Mouse (Mus musculus) embryonic facial prominence, embryonic 12.5 days (tissue): ENCODE measurements around the gene Zkscan14. TPM values are rescaled to one million over a fixed set of nuclear protein-coding genes. Genes with fewer than 3 reads are reported as not detected.

ENCODE experiments used
- ATAC-seq: fragments of 200-750 bp; cut with Nextera tagmentation; 2 replicates; pipeline ENCODE4 v1.8.0; 2017; ENCODE audit not compliant: insufficient number of reproducible peaks, insufficient read depth, low FRiP score, low TSS enrichment
- H3K27ac ChIP-seq: fragments of 300-500 bp; sonication (generic); 2 replicates; pipeline ENCODE4 v1.5.1; 2016; ENCODE audit warnings: mild to moderate bottlenecking
- H3K27me3 ChIP-seq: fragments of 300-500 bp; sonication (generic); 2 replicates; pipeline ENCODE4 v1.6.1; 2016; ENCODE audit warnings: mild to moderate bottlenecking, moderate library complexity
- H3K36me3 ChIP-seq: fragments of 300-500 bp; sonication (generic); 2 replicates; pipeline ENCODE4 v1.6.1; 2016; ENCODE audit warnings: mild to moderate bottlenecking
- H3K4me1 ChIP-seq: fragments of 300-500 bp; sonication (generic); 2 replicates; pipeline ENCODE4 v1.6.1; 2016
- H3K4me2 ChIP-seq: fragments of 300-500 bp; sonication (generic); replicated peaks from 2 replicates; pipeline ENCODE4 v1.6.1; 2016; ENCODE audit warnings: mild to moderate bottlenecking, moderate library complexity
- H3K4me3 ChIP-seq: fragments of 300-500 bp; sonication (generic); 2 replicates; pipeline ENCODE4 v1.5.1; 2016; ENCODE audit warnings: mild to moderate bottlenecking
- H3K9ac ChIP-seq: fragments of 300-500 bp; sonication (generic); 2 replicates; pipeline ENCODE4 v1.6.1; 2016; ENCODE audit warnings: mild to moderate bottlenecking, moderate library complexity
- H3K9me3 ChIP-seq: fragments of 300-500 bp; sonication (generic); 2 replicates; pipeline ENCODE4 v1.6.1; 2016; ENCODE audit warnings: mild to moderate bottlenecking, moderate library complexity
- WGBS: fragments of 180-500 bp; shearing (Covaris S2); methylation state at CpG from one replicate; pipeline ENCODE4 v1.1.7; 2016; 5-methylcytosine and 5-hydroxymethylcytosine counted together
- polyA plus RNA-seq: library from polyadenylated mRNA; unstranded; fragments of >200 nt; fragmentation: Nextera tagmentation; extraction: Ambion mirVana; gene quantifications from 2 replicates; pipeline ENCODE4 v1.2.1, GENCODE M21; 2016

Zkscan14 gene
- polyA plus RNA-seq, 1 experiment from 2014 or later: 9.4 TPM

- H3K36me3 ChIP-seq: peaks cover 63% of the 10 kb centered on the region
- WGBS: 97% methylated on average over 14 of the region's 14 CpGs
- no peaks in the 10 kb centered on the region for H3K9me3 ChIP-seq
These were observed 40.3 kb downstream of the Zkscan14 start for GRCm38 (mm10) chr5:145161361-145161760.

GRCm38 (mm10) chr5:145152690-145153089, 49.0 kb downstream of the Zkscan14 start:
- WGBS: 90% methylated on average over 5 of the region's 5 CpGs
- no peak overlapping the region for H3K4me2 ChIP-seq
- H3K4me1 ChIP-seq: no peaks in the 10 kb centered on the region
- H3K27me3 ChIP-seq: no peaks in the 10 kb centered on the region
- H3K4me3 ChIP-seq: no peak overlapping the region
- no peak overlapping the region for H3K9ac ChIP-seq
- no peaks in the 10 kb centered on the region for H3K9me3 ChIP-seq
- H3K36me3 ChIP-seq: peaks cover 81% of the 10 kb centered on the region
- H3K27ac ChIP-seq: no peak overlapping the region
- ATAC-seq: no peak

More at GRCm38 (mm10) chr5:145161361-145161760, 40.3 kb downstream of the Zkscan14 start:
- H3K27me3 ChIP-seq: no peaks in the 10 kb centered on the region
- no peak for ATAC-seq
- no peak overlapping the region for H3K4me2 ChIP-seq
- H3K4me3 ChIP-seq: no peak overlapping the region
- no peak overlapping the region for H3K9ac ChIP-seq
- H3K27ac ChIP-seq: no peak overlapping the region
- H3K4me1 ChIP-seq: peaks cover 9% of the 10 kb centered on the region

- no peaks in the 10 kb centered on the region for H3K4me1 ChIP-seq
- peaks cover 96% of the 10 kb centered on the region for H3K36me3 ChIP-seq
- 90% methylated on average over 6 of the region's 6 CpGs for WGBS
These were observed 52.4 kb downstream of the Zkscan14 start for GRCm38 (mm10) chr5:145149294-145149693.

GRCm38 (mm10) chr5:145147748-145148147, 53.9 kb downstream of the Zkscan14 start:
- H3K9ac ChIP-seq: no peak overlapping the region
- no peak overlapping the region for H3K4me2 ChIP-seq
- H3K4me1 ChIP-seq: no peaks in the 10 kb centered on the region
- H3K9me3 ChIP-seq: no peaks in the 10 kb centered on the region
- WGBS: 91% methylated on average over 5 of the region's 5 CpGs
- no peak for ATAC-seq
- H3K36me3 ChIP-seq: peaks cover 97% of the 10 kb centered on the region
- H3K4me3 ChIP-seq: no peak overlapping the region
- H3K27ac ChIP-seq: no peak overlapping the region
- H3K27me3 ChIP-seq: no peaks in the 10 kb centered on the region

More at GRCm38 (mm10) chr5:145149294-145149693, 52.4 kb downstream of the Zkscan14 start:
- Histone ChIP-seq H3K27ac (no peak overlapping the region), H3K4me2 (no peak overlapping the region), H3K9me3 (no peaks in the 10 kb centered on the region), H3K4me3 (no peak overlapping the region), H3K27me3 (no peaks in the 10 kb centered on the region), H3K9ac (no peak overlapping the region)
- ATAC-seq: no peak

Other genes with a start within 250 kb of the Zkscan14 start
- 24.9 and 26.6 TPM in 2 replicates for gene Smurf1, start 236.0 kb downstream of the Zkscan14 start, polyA plus RNA-seq
- not detected in 2 replicates for gene Gm4871, start 169.1 kb downstream of the Zkscan14 start, polyA plus RNA-seq
- gene 1700018F24Rik, start 158.9 kb downstream of the Zkscan14 start, polyA plus RNA-seq: not detected in 2 replicates
- gene Arpc1a, start 118.0 kb downstream of the Zkscan14 start, polyA plus RNA-seq: 158 and 159 TPM in 2 replicates
- not detected in 2 replicates for gene Kpna7, start 117.8 kb downstream of the Zkscan14 start, polyA plus RNA-seq
- 132 and 134 TPM in 2 replicates for gene Arpc1b, start 87.7 kb downstream of the Zkscan14 start, polyA plus RNA-seq
- gene Pdap1, start 61.6 kb downstream of the Zkscan14 start, polyA plus RNA-seq: 129 and 130 TPM in 2 replicates
- 218 and 235 TPM in 2 replicates for gene Bud31, start 61.5 kb downstream of the Zkscan14 start, polyA plus RNA-seq
- gene Ptcd1, start 34.8 kb downstream of the Zkscan14 start, polyA plus RNA-seq: 21.6 and 22.8 TPM in 2 replicates
- gene Cpsf4, start 34.7 kb downstream of the Zkscan14 start, polyA plus RNA-seq: 62.8 and 65.2 TPM in 2 replicates
- 539 and 600 TPM in 2 replicates for gene Atp5j2, start 9.8 kb downstream of the Zkscan14 start, polyA plus RNA-seq
- 19.5 and 20.3 TPM in 2 replicates for gene Zkscan5, start 2.7 kb upstream of the Zkscan14 start, polyA plus RNA-seq
- 36.6 and 39.6 TPM in 2 replicates for gene Zfp655, start 29.8 kb upstream of the Zkscan14 start, polyA plus RNA-seq
- gene Zscan25, start 78.6 kb upstream of the Zkscan14 start, polyA plus RNA-seq: 0.75 and 0.88 TPM in 2 replicates
- not detected in 2 replicates for gene Cyp3a57, start 143.4 kb upstream of the Zkscan14 start, polyA plus RNA-seq